19 mouse cellular contexts compared by ENCODE assay signal in the genomic region with DNA sequence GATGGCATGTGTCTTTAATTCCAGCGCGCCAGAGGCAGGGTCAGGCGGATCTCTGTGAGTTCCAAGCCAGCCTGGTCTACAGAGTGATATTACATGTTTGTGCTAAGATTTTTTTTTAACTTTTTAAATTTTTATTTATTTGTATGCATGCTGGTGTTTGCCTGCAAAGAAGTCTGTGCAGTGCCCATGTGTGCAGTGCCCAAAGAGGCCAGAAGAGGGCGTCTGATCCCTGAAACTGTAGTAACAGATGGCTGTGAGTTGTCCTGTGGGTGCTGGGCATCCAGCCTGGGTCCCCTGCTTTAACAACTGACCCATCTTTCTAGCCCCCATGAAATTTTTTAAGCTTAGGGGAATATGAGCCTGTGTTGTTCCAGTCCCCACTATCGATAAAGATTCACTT. TPM values are rescaled to one million over a fixed set of nuclear protein-coding genes. Genes with fewer than 3 reads are reported as not detected.
DNase-seq lines count a peak whose midpoint lies in the region; ATAC-seq and TF ChIP-seq lines count a peak whose summit lies in the region.
"Had no signal": no experiment of that assay in that cellular context is flagged by ENCODE, and none has a peak within 500 bp of the region (broad histone marks: within the 10 kb centered on the region; RNA-seq: fewer than 3 reads in every experiment).

No protein-coding gene starts in this region.

- no peaks in the 10 kb centered on the region for H3K4me1 ChIP-seq in liver, embryonic 14.5 days (replicated peaks; ENCODE audit: control insufficient read depth in 2 of 2, insufficient read depth in 2 of 2, low read length in 1 of 2)
- peaks cover 0 to 23% of the 10 kb centered on the region in 2 experiments; a peak in 3 of 4 replicates for H3K4me1 ChIP-seq in CH12.LX (ENCODE audit: control insufficient read depth in 1 of 2, insufficient read depth in 2 of 2)
- H3K4me1 ChIP-seq in bone marrow macrophage, adult 2 months (ENCODE audit: control insufficient read depth, insufficient read depth, low read length) = peaks cover 8% of the 10 kb centered on the region
- H3K4me1 ChIP-seq in hindbrain, embryonic 10.5 days (replicated peaks) = no peaks in the 10 kb centered on the region
- H3K4me1 ChIP-seq: hindbrain, embryonic 13.5 days; intestine, embryonic 15.5 days had no signal

- no peaks in the 10 kb centered on the region for H3K9me3 ChIP-seq in liver, embryonic 14.5 days (ENCODE audit: control insufficient read depth, low read length)
- H3K9me3 ChIP-seq in CH12.LX (replicated peaks; ENCODE audit: low read length) = peaks cover 4% of the 10 kb centered on the region
- 0 out of 2 replicates have a peak, but pooled peaks cover 6% of the 10 kb centered on the region for H3K9me3 ChIP-seq in hindbrain, embryonic 10.5 days
- H3K9me3 ChIP-seq: heart, embryonic 10.5 days; hindbrain, embryonic 13.5 days; intestine, embryonic 15.5 days; limb, embryonic 15.5 days; stomach, embryonic 15.5 days had no signal

- peak; percentile 38 for TF ChIP-seq CTCF in gastrocnemius, adult 2 months (IDR thresholded peaks at IDR 0.05)
- TF ChIP-seq CTCF in liver, embryonic 14.5 days (IDR thresholded peaks at IDR 0.05; ENCODE audit: low read depth) = peak; percentile 58
- peak; percentile 26 to 31; a peak in 2 of 4 replicates for TF ChIP-seq CTCF in CH12.LX (conservative IDR thresholded peaks at IDR 0.05 in 1 of 2, IDR thresholded peaks at IDR 0.05 in 1 of 2; ENCODE audit: low read depth in 2 of 2, low read length in 2 of 2)
- peak; percentile 39; the same call in 1 of the 2 replicates for TF ChIP-seq CTCF in bone marrow macrophage, adult 2 months (IDR thresholded peaks at IDR 0.05; ENCODE audit: low read depth, low read length)

- H3K27me3 ChIP-seq in liver, embryonic 14.5 days (ENCODE audit: control insufficient read depth, insufficient read depth, low read length) = no peaks in the 10 kb centered on the region
- H3K27me3 ChIP-seq in CH12.LX (replicated peaks) = no peaks in the 10 kb centered on the region
- H3K27me3 ChIP-seq in hindbrain, embryonic 10.5 days (ENCODE audit: insufficient read depth, poor library complexity, severe bottlenecking) = no peaks in the 10 kb centered on the region
- H3K27me3 ChIP-seq: hindbrain, embryonic 13.5 days; intestine, embryonic 15.5 days; limb, embryonic 15.5 days; stomach, embryonic 15.5 days had no signal

- no peak for DNase-seq in gastrocnemius, adult 2 months
- DNase-seq in gastrocnemius, postnatal 10 days = no peak
- DNase-seq in liver, embryonic 14.5 days (ENCODE audit: low read depth in 3 of 3, low spot score in 3 of 3) = no peak
- DNase-seq in liver (no peak), CH12.LX (ENCODE audit: extremely low read depth) (no peak)
- DNase-seq in hindbrain, embryonic 10.5 days (ENCODE audit: low spot score) = no peak
- DNase-seq in ovary, adult 18-20 months (ENCODE audit: low spot score) = no peak
- DNase-seq: adrenal gland, postnatal 14 days; cerebellum, adult 9-10 months; gastrocnemius, postnatal 14 days; heart, postnatal 10 days; lung, postnatal 14 days had no signal

- 76% methylated on average over 5 of the region's 5 CpGs for WGBS in liver, embryonic 14.5 days (ENCODE audit: insufficient replicate concordance)
- WGBS in hindbrain, embryonic 10.5 days = 88% methylated on average over 5 of the region's 5 CpGs

- TF ChIP-seq POLR2A in CH12.LX (IDR thresholded peaks at IDR 0.05; ENCODE audit: low read depth, low read length) = no peak
- TF ChIP-seq POLR2A in bone marrow macrophage, adult 2 months (IDR thresholded peaks at IDR 0.05; ENCODE audit: borderline replicate concordance, low read depth, low read length) = no peak

- no peak overlapping the region for H3K4me2 ChIP-seq in liver, embryonic 14.5 days (ENCODE audit: low read depth)
- no peak overlapping the region for H3K4me2 ChIP-seq in CH12.LX (ENCODE audit: insufficient read depth, low read depth, poor library complexity, severe bottlenecking)
- H3K4me2 ChIP-seq: hindbrain, embryonic 13.5 days; intestine, embryonic 15.5 days; limb, embryonic 15.5 days; stomach, embryonic 15.5 days had no signal

- no peak for TF ChIP-seq RAD21 in CH12.LX (IDR thresholded peaks at IDR 0.05; ENCODE audit: low read depth, low read length)

- H3K36me3 ChIP-seq in liver, embryonic 14.5 days (replicated peaks; ENCODE audit: control insufficient read depth, insufficient read depth, low read depth) = no peaks in the 10 kb centered on the region
- H3K36me3 ChIP-seq in CH12.LX (replicated peaks in 1 of 2; ENCODE audit: control insufficient read depth in 1 of 2, insufficient read depth in 1 of 2, low read length in 1 of 2) = peaks cover 0 to 71% of the 10 kb centered on the region in 2 experiments
- no peaks in the 10 kb centered on the region for H3K36me3 ChIP-seq in hindbrain, embryonic 10.5 days
- H3K36me3 ChIP-seq: G1E; heart, embryonic 10.5 days; hindbrain, embryonic 13.5 days; intestine, embryonic 15.5 days; limb, embryonic 15.5 days; stomach, embryonic 15.5 days had no signal

- H3K79me2 ChIP-seq in CH12.LX (replicated peaks; ENCODE audit: control insufficient read depth, extremely low read depth, insufficient read depth, poor library complexity, severe bottlenecking) = no peaks in the 10 kb centered on the region

- in situ Hi-C loops in CH12.LX (cut with MboI; ENCODE audit: low pct_ligation_motif_present, low pct_unique_long_range_greater_than_20kb, low sequenced_read_pairs) = loop anchor here (25.0 kb wide), 1 partner anchor 767 kb away; a partner anchor contains a TSS

- dilution Hi-C loops in CH12.LX (cut with MboI; ENCODE audit: extremely low pct_ligation_motif_present, extremely low pct_unique_long_range_greater_than_20kb, low sequenced_read_pairs) = no loop called here

- no peak for TF ChIP-seq EP300 in liver, embryonic 14.5 days (IDR thresholded peaks at IDR 0.05; ENCODE audit: low read depth)
- TF ChIP-seq EP300 in CH12.LX (IDR thresholded peaks at IDR 0.05; ENCODE audit: low read length) = no peak

- no peak for ATAC-seq in liver, embryonic 14.5 days (ENCODE audit: insufficient read depth)
- ATAC-seq: intestine, embryonic 15.5 days had no signal

- H3K27ac ChIP-seq in gastrocnemius, adult 2 months = no peak overlapping the region
- no peak overlapping the region for H3K27ac ChIP-seq in liver, embryonic 14.5 days
- H3K27ac ChIP-seq in CH12.LX (ENCODE audit: insufficient read depth, low read depth) = no peak overlapping the region
- no peak overlapping the region for H3K27ac ChIP-seq in bone marrow macrophage, adult 2 months (ENCODE audit: insufficient read depth, low read depth, low read length)
- H3K27ac ChIP-seq in hindbrain, embryonic 10.5 days = no peak overlapping the region
- H3K27ac ChIP-seq: heart, embryonic 10.5 days; hindbrain, embryonic 13.5 days; intestine, embryonic 15.5 days; limb, embryonic 15.5 days; stomach, embryonic 15.5 days had no signal

- intact Hi-C loops in gastrocnemius, adult 2 months (cut with DNase I) = no loop called here

- no peak overlapping the region for H3K9ac ChIP-seq in liver, embryonic 14.5 days (replicated peaks)
- no peak overlapping the region for H3K9ac ChIP-seq in CH12.LX (ENCODE audit: insufficient read depth, low read depth)
- H3K9ac ChIP-seq: hindbrain, embryonic 13.5 days; intestine, embryonic 15.5 days; limb, embryonic 15.5 days; stomach, embryonic 15.5 days had no signal

- no peak overlapping the region for H3K4me3 ChIP-seq in gastrocnemius, adult 2 months
- no peak overlapping the region for H3K4me3 ChIP-seq in liver, embryonic 14.5 days (ENCODE audit: insufficient read depth in 1 of 2, low read depth in 2 of 2, low read length in 2 of 2)
- H3K4me3 ChIP-seq in CH12.LX (replicated peaks in 1 of 3; ENCODE audit: low read depth in 2 of 3, low read length in 2 of 3, poor library complexity in 1 of 3) = no peak overlapping the region
- H3K4me3 ChIP-seq in bone marrow macrophage, adult 2 months (ENCODE audit: insufficient read depth, low read length) = no peak overlapping the region
- H3K4me3 ChIP-seq in hindbrain, embryonic 10.5 days = no peak overlapping the region
- H3K4me3 ChIP-seq: heart, embryonic 10.5 days; hindbrain, embryonic 13.5 days; intestine, embryonic 15.5 days; limb, embryonic 15.5 days; stomach, embryonic 15.5 days had no signal

TF ChIP-seq in CH12.LX, 34 proteins besides CTCF, POLR2A, EP300 and RAD21:
- TF ChIP-seq JUN (IDR thresholded peaks at IDR 0.05; ENCODE audit: insufficient read depth, low read depth, low read length) = no peak
- TF ChIP-seq MEF2A (IDR thresholded peaks at IDR 0.05; ENCODE audit: borderline replicate concordance, low read depth, low read length) = no peak
- no peak for TF ChIP-seq UBTF (IDR thresholded peaks at IDR 0.05; ENCODE audit: low read depth, low read length)
- TF ChIP-seq KAT2A (IDR thresholded peaks at IDR 0.05; ENCODE audit: insufficient replicate concordance, low read length) = no peak
- TF ChIP-seq MYC (IDR thresholded peaks at IDR 0.05; ENCODE audit: low read depth, low read length) = no peak

RNA-seq across cellular contexts. Expression of a gene that starts 19.8 kb away (rescaled TPM):
- 10 to 100 TPM; 23.7 to 34.3 TPM for total RNA-seq in gastrocnemius, adult 2 months (2021)
- total RNA-seq in gastrocnemius, postnatal 10 days (2021) = 10 to 100 TPM; 11.0 to 14.3 TPM
- polyA plus RNA-seq in liver, embryonic 14.5 days (2012; rRNA removed) = 24.4 and 25.5 TPM in 2 replicates
- polyA plus RNA-seq in liver, embryonic 14.5 days (2014; fragmentation: Nextera tagmentation; extraction: Ambion mirVana) = 19.0 and 20.8 TPM in 2 replicates
- 8.7 and 10.2 TPM in 2 replicates for total RNA-seq in CH12.LX (2012; rRNA removed)
- 13.8 and 14.5 TPM in 2 replicates for total RNA-seq in CH12.LX (2014; rRNA removed)
- polyA plus RNA-seq in CH12.LX (2012; ENCODE audit: insufficient read length, low read depth) = 9.9 and 12.0 TPM in 2 replicates
- 8.3 and 9.2 TPM in 2 replicates for polyA plus RNA-seq in bone marrow macrophage, adult 2 months (2012; ENCODE audit: insufficient read depth, insufficient read length, missing spikeins)
- polyA plus RNA-seq in hindbrain, embryonic 10.5 days (2016; fragmentation: Nextera tagmentation; extraction: Ambion mirVana) = 11.5 and 12.5 TPM in 2 replicates
